Mouse (Mus musculus): ENCODE data around the gene Selplg.

DNA sequence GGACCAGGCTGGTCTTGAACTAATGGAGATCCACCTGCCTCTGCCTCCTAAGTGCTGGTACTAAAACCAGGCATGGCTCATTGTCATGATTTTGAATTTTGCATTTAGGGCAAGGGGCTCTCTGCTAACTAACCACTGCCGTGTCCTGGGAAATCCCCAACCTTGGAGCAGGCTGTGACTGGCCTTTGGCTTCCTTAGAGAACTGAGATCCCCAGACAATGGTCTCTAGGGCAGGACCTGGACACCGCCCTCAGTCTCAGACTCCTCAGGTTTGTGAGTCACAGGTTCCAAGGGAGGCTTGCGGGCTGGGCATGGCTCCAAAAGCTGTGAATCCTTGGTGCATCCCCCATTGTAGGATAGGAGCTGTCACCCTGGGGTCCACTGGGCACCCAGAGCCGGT, 5.8 kb downstream of the Selplg start:
- TF ChIP-seq POLR2A (IDR thresholded peaks at IDR 0.05; ENCODE audit: borderline replicate concordance, extremely low read depth, low read depth, low read length), result no peak
- TF ChIP-seq CTCF (IDR thresholded peaks at IDR 0.05; ENCODE audit: insufficient read depth, low read length), result no peak

Measured in lung, adult 2 months (tissue).